Mouse (Mus musculus): ENCODE results near the gene Scgb1b29.
"Not testable (repeated sequence)": the region's sequence is repeated elsewhere in the genome, so short reads cannot be mapped to it uniquely, and the experiment has no call there.

Scgb1b29 gene

GRCm38 (mm10) chr7:32441241-32441640 is at the start of gene Scgb1b29:
Scgb1b29 (plus strand) TSS chr7:32441541.
- DNase-seq, result not testable (repeated sequence)

GRCm38 (mm10) chr7:32428636-32429035 is 12.7 kb upstream of the Scgb1b29 start:
- not testable (repeated sequence) for DNase-seq
